Mouse (Mus musculus) kidney, postnatal 0 days (tissue): ENCODE measurements at regions not wholly inside any gene's neighbourhood (a gene's known extent, or its start where the extent isn't known, plus 50 kb on each side); places are given as distances from the start of the nearest gene placed in this dataset.

Experiments
- ATAC-seq: fragments of 200-750 bp; cut with Nextera tagmentation; replicated peaks from 2 replicates; pipeline ENCODE4 v1.8.0; 2017; ENCODE audit warnings: low read depth, moderate number of reproducible peaks, moderate TSS enrichment, moderate library complexity; ENCODE audit not compliant: low FRiP score
- DNase-seq: peaks from one replicate; pipeline ENCODE4 v3.0.0-alpha.2; 2016; ENCODE audit warnings: low spot score
- H3K27ac ChIP-seq: fragments of 300-500 bp; sonication (generic); 2 replicates; pipeline ENCODE4 v1.5.1; 2014; ENCODE audit warnings: mild to moderate bottlenecking
- H3K27me3 ChIP-seq: fragments of 300-500 bp; sonication (generic); 2 replicates; pipeline ENCODE4 v1.6.1; 2014; ENCODE audit warnings: low read length, mixed read lengths; ENCODE audit not compliant: insufficient read depth
- H3K36me3 ChIP-seq: fragments of 300-500 bp; sonication (generic); 2 replicates; pipeline ENCODE4 v1.6.1; 2014; ENCODE audit warnings: low read length, mixed read lengths; ENCODE audit not compliant: insufficient read depth
- H3K4me1 ChIP-seq: fragments of 300-500 bp; sonication (generic); replicated peaks from 2 replicates; pipeline ENCODE4 v1.6.1; 2014; ENCODE audit warnings: antibody characterized with exemption, low read length, mixed read lengths; ENCODE audit not compliant: insufficient read depth
- H3K4me2 ChIP-seq: fragments of 300-500 bp; sonication (generic); 2 replicates; pipeline ENCODE4 v1.6.1; 2014; ENCODE audit warnings: mild to moderate bottlenecking, low read length, moderate library complexity, mixed read lengths
- H3K4me3 ChIP-seq: fragments of 300-500 bp; sonication (generic); replicated peaks from 2 replicates; pipeline ENCODE4 v1.5.1; 2014; ENCODE audit warnings: low read depth, low read length
- H3K9ac ChIP-seq: fragments of 300-500 bp; sonication (generic); 2 replicates; pipeline ENCODE4 v1.6.1; 2014; ENCODE audit warnings: low read depth, low read length
- H3K9me3 ChIP-seq: fragments of 300-500 bp; sonication (generic); replicated peaks from 2 replicates; pipeline ENCODE4 v1.6.1; 2016; ENCODE audit warnings: low read length, inconsistent platforms, mixed read lengths
- CTCF ChIP-seq: IDR thresholded peaks from 2 replicates; pipeline ENCODE4 v1.5.1; 2016; ENCODE audit warnings: antibody characterized with exemption, low read depth, mild to moderate bottlenecking, moderate library complexity
- WGBS: fragments of 180-500 bp; shearing (Covaris S2); extraction: QIAGEN DNeasy Blood & Tissue Kit; methylation state at CpG from one replicate; pipeline ENCODE4 v1.1.7; 2014; 5-methylcytosine and 5-hydroxymethylcytosine counted together

DNA sequence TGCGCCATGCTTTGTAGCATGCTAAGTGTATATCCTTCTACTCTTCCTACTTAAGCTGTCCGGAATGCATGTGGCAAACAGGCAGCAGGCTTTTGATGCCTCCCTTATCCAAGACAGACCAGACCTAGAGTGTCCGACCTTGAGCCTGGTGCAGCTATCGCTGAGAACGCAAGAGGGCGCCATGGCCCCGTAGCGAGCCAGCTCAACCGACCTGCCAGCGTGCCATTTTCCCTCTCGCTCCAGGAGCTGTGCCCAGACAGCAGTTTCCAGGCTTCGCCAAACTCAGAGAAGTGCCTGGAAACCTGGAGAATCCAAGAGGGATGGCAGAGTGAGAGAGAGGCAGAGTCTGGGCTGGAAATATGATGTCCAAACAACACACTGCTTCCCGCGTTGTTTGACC lies 155.8 kb upstream of the Gm12830 start:
- Histone ChIP-seq H3K4me1 (0 out of 2 replicates have a peak, but pooled peaks cover 9% of the 10 kb centered on the region), H3K36me3 (no peaks in the 10 kb centered on the region), H3K9me3 (no peaks in the 10 kb centered on the region), H3K27me3 (peaks cover 6% of the 10 kb centered on the region; the same call in 1 of the 2 replicates), H3K4me2 (peak overlapping the region; percentile 39), H3K4me3 (no peak overlapping the region), H3K27ac (no peak overlapping the region), H3K9ac (no peak overlapping the region)
- DNase-seq (peak; percentile 93), ATAC-seq (peak; percentile 83)
- TF ChIP-seq CTCF: peak; percentile 97
- 3% methylated on average over 14 of the region's 14 CpGs for WGBS

GRCm38 (mm10) chr4:114666238-114666978 lies 155.1 kb upstream of the Gm12830 start:
- Histone ChIP-seq H3K4me1 (0 out of 2 replicates have a peak, but pooled peaks cover 9% of the 10 kb centered on the region), H3K9ac (no peak overlapping the region), H3K36me3 (no peaks in the 10 kb centered on the region), H3K4me3 (no peak overlapping the region), H3K9me3 (no peaks in the 10 kb centered on the region), H3K27ac (no peak overlapping the region), H3K27me3 (peaks cover 6% of the 10 kb centered on the region; the same call in 1 of the 2 replicates), H3K4me2 (peak overlapping the region; percentile 39)
- ATAC-seq: peak; percentile 52
- WGBS: 18% methylated on average over 41 of the region's 41 CpGs
- DNase-seq: no peak
- TF ChIP-seq CTCF: no peak

GRCm38 (mm10) chr4:114666979-114667328 lies 154.6 kb upstream of the Gm12830 start:
- DNase-seq: no peak
- Histone ChIP-seq H3K4me2 (peak overlapping the region; percentile 39), H3K27ac (no peak overlapping the region), H3K9ac (no peak overlapping the region), H3K4me3 (no peak overlapping the region), H3K4me1 (0 out of 2 replicates have a peak, but pooled peaks cover 9% of the 10 kb centered on the region), H3K9me3 (no peaks in the 10 kb centered on the region), H3K27me3 (peaks cover 6% of the 10 kb centered on the region; the same call in 1 of the 2 replicates), H3K36me3 (no peaks in the 10 kb centered on the region)
- 31% methylated on average over 12 of the region's 13 CpGs for WGBS
- peak; percentile 43 for TF ChIP-seq CTCF
- no peak for ATAC-seq

GRCm38 (mm10) chr4:114672096-114672720 lies 149.3 kb upstream of the Gm12830 start:
- DNase-seq (no peak), ATAC-seq (no peak)
- H3K4me2 ChIP-seq: no peak overlapping the region
- H3K9me3 ChIP-seq: no peaks in the 10 kb centered on the region
- H3K9ac ChIP-seq: no peak overlapping the region
- 46% methylated on average over 5 of the region's 5 CpGs for WGBS
- H3K36me3 ChIP-seq: no peaks in the 10 kb centered on the region
- no peaks in the 10 kb centered on the region for H3K27me3 ChIP-seq
- no peak overlapping the region for H3K27ac ChIP-seq
- no peak overlapping the region for H3K4me3 ChIP-seq
- no peaks in the 10 kb centered on the region for H3K4me1 ChIP-seq
- TF ChIP-seq CTCF: no peak

GRCm38 (mm10) chr4:114676908-114677898 lies 144.3 kb upstream of the Gm12830 start:
- Histone ChIP-seq H3K4me1 (peaks cover 7% of the 10 kb centered on the region; the same call in 1 of the 2 replicates), H3K9ac (no peak overlapping the region), H3K4me2 (no peak overlapping the region), H3K27ac (no peak overlapping the region), H3K27me3 (no peaks in the 10 kb centered on the region), H3K9me3 (no peaks in the 10 kb centered on the region), H3K36me3 (no peaks in the 10 kb centered on the region), H3K4me3 (no peak overlapping the region)
- no peak for TF ChIP-seq CTCF
- 39% methylated on average over 13 of the region's 13 CpGs for WGBS
- ATAC-seq (peak; percentile 36; the same call in 1 of the 2 replicates), DNase-seq (no peak)
